Mouse (Mus musculus) Patski (cell line): ENCODE results near the gene Rab7b. TPM values are rescaled to one million over a fixed set of nuclear protein-coding genes. Genes with fewer than 3 reads are reported as not detected.

Experiments used
- ATAC-seq: fragments of 100-300 bp; one replicate; pipeline ENCODE4 v1.8.0; 2021
- CTCF ChIA-PET: fragments of 350-600 bp; sonication (Branson Sonifier 250); formaldehyde crosslinking; loops from one replicate; lab custom pipeline; 2022; ENCODE audit warnings: inconsistent platforms; lab: Charles Lee
- POLR2A ChIA-PET: fragments of 350-600 bp; sonication (Branson Sonifier 250); formaldehyde crosslinking; loops from one replicate; lab custom pipeline; 2022; ENCODE audit warnings: antibody characterized with exemption, inconsistent platforms; lab: Charles Lee
- DNase-seq: peaks from one replicate; pipeline ENCODE4 v3.0.0-alpha.2; 2011; ENCODE audit warnings: low read depth, low spot score
- H3K27me3 ChIP-seq: fragments of 371-371 bp; one replicate; pipeline ENCODE4 v1.5.1; 2021
- CTCF ChIP-seq: fragments of 100-300 bp; IDR thresholded peaks from one replicate; pipeline ENCODE4 v1.5.1; 2021
- in situ Hi-C: fragments of 300-500 bp; cut with MboI; formaldehyde crosslinking; loops from 3 replicates; pipeline ENCODE4 v1.11.1; 2018; ENCODE audit warnings: low pct_unique_long_range_greater_than_20kb, mixed read lengths
- polyA plus RNA-seq: library from polyadenylated mRNA; unstranded; gene quantifications from one replicate; pipeline ENCODE4 v1.2.3, GENCODE M21; 2021

Gene Rab7b
- polyA plus RNA-seq, 1 experiment from 2014 or later: 0.82 TPM

DNA sequence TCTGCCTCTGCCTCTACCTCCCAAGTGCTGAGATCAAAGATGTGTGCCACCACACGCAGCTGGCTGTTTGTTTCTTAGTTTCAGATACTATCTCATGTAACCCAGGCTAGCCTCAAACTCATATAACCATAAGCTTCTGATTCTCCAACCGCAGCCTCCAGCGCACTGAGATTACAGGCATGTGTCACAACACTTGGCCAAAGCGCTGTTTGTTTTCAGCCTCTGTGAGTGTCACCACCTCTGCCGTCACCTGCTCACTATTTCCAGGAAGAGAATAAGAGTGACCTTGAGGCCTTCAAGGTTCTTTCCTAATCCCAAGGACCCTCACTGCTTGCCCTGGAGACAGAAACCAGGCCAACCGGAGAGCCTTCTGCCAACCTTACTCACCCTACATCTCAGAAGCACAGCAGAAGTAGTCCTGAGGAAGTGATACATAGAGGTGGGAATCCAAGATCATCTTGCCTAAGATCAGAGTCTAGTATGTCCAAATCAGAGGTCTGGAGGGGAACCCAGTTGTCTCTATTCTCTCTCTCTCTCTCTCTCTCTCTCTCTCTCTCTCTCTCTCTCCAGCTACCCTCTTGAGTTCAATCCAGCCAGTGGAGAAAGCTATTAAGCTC, 46.3 kb downstream of the Rab7b start:
- ChIA-PET POLR2A (no interaction called here), CTCF (interaction anchor here (1.2 kb wide), 1 partner anchor 22 kb away, joined by 3 read pairs; no protein-coding TSS in a partner anchor)
- no peak for DNase-seq
- no peaks in the 10 kb centered on the region for H3K27me3 ChIP-seq
- TF ChIP-seq CTCF: no peak
- in situ Hi-C loops: loop anchor here (25.0 kb wide), 1 partner anchor 553 kb away; the partner anchor contains the start of gene Klhdc8a
- ATAC-seq: no peak

GRCm38 (mm10) chr1:131736494-131736893, 48.0 kb downstream of the Rab7b start:
- no peak for TF ChIP-seq CTCF
- in situ Hi-C loops: loop anchor here (25.0 kb wide), 1 partner anchor 551 kb away; the partner anchor contains the start of gene Klhdc8a
- ATAC-seq: no peak

GRCm38 (mm10) chr1:131737269-131737668, 48.8 kb downstream of the Rab7b start:
- ChIA-PET CTCF (interaction anchor here (0.7 to 1.9 kb wide), 4 partner anchors 15 to 27 kb away, joined by 3 to 9 read pairs (median 3); no protein-coding TSS in a partner anchor), POLR2A (no interaction called here)
- in situ Hi-C loops: loop anchor here (25.0 kb wide), 1 partner anchor 550 kb away; the partner anchor contains the start of gene Klhdc8a

More at GRCm38 (mm10) chr1:131736494-131736893, 48.0 kb downstream of the Rab7b start:
- H3K27me3 ChIP-seq: no peaks in the 10 kb centered on the region
- ChIA-PET CTCF (interaction anchor here (1.0 to 1.9 kb wide), 4 partner anchors 9 to 24 kb away, joined by 3 to 9 read pairs (median 4); no protein-coding TSS in a partner anchor), POLR2A (interaction anchor here (0.6 kb wide), 1 partner anchor 11 kb away, joined by 9 read pairs; no protein-coding TSS in a partner anchor)
- no peak for DNase-seq

DNA sequence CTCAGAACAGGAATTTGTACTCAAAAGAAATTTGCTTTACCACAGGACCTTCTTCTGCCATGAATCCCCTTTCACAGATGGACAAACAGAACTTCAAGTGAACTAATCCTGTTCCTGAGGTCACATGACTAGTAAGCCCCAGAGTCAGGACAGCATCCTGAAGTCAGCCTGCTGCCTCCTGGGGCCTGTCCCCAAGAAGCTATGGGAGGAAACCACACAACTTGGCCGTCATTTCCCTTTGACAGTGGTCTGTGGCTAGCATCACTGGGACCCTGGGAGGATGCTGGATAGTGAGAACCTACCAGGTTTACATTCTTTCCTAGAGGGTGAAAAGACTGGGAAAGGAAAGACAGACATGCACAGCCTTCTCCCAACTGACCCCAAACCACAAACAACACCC, 50.3 kb downstream of the Rab7b start:
- DNase-seq: no peak
- no peak for TF ChIP-seq CTCF
- ChIA-PET POLR2A (no interaction called here), CTCF (interaction anchor here (1.3 kb wide), 1 partner anchor 18 kb away, joined by 3 read pairs; no protein-coding TSS in a partner anchor)
- in situ Hi-C loops: loop anchor here (25.0 kb wide), 1 partner anchor 549 kb away; the partner anchor contains the start of gene Klhdc8a
- ATAC-seq: no peak
- peaks cover 12% of the 10 kb centered on the region for H3K27me3 ChIP-seq

More at GRCm38 (mm10) chr1:131737269-131737668, 48.8 kb downstream of the Rab7b start:
- no peak for TF ChIP-seq CTCF
- ATAC-seq: peak; percentile 88
- DNase-seq: peak; percentile 95
- H3K27me3 ChIP-seq: peaks cover 1% of the 10 kb centered on the region

- peaks cover 12% of the 10 kb centered on the region for H3K27me3 ChIP-seq
- ATAC-seq: no peak
- no peak for DNase-seq
- TF ChIP-seq CTCF: no peak
- in situ Hi-C loops: loop anchor here (25.0 kb wide), 1 partner anchor 548 kb away; the partner anchor contains the start of gene Klhdc8a
- POLR2A ChIA-PET: no interaction called here
- CTCF ChIA-PET: interaction anchor here (0.6 to 1.5 kb wide), 4 partner anchors 17 to 38 kb away, joined by 3 read pairs; no protein-coding TSS in a partner anchor
Observed at GRCm38 (mm10) chr1:131739481-131740160, 51.1 kb downstream of the Rab7b start.

- no peak for TF ChIP-seq CTCF
- H3K27me3 ChIP-seq: peaks cover 12% of the 10 kb centered on the region
- CTCF ChIA-PET: no interaction called here
- in situ Hi-C loops: loop anchor here (25.0 kb wide), 1 partner anchor 543 kb away; the partner anchor contains the start of gene Klhdc8a
- POLR2A ChIA-PET: no interaction called here
- ATAC-seq (no peak), DNase-seq (no peak)
Observed at GRCm38 (mm10) chr1:131743868-131744464, 55.5 kb downstream of the Rab7b start, which contains the start of gene Slc26a9. Slc26a9 (plus strand) TSS chr1:131744022.

- in situ Hi-C loops: loop anchor here (25.0 kb wide), 1 partner anchor 542 kb away; the partner anchor contains the start of gene Klhdc8a
- H3K27me3 ChIP-seq: peaks cover 12% of the 10 kb centered on the region
- TF ChIP-seq CTCF: no peak
- ATAC-seq: no peak
- POLR2A ChIA-PET: no interaction called here
- DNase-seq: no peak
- CTCF ChIA-PET: no interaction called here
Observed at GRCm38 (mm10) chr1:131745391-131745790, 56.9 kb downstream of the Rab7b start.

DNA sequence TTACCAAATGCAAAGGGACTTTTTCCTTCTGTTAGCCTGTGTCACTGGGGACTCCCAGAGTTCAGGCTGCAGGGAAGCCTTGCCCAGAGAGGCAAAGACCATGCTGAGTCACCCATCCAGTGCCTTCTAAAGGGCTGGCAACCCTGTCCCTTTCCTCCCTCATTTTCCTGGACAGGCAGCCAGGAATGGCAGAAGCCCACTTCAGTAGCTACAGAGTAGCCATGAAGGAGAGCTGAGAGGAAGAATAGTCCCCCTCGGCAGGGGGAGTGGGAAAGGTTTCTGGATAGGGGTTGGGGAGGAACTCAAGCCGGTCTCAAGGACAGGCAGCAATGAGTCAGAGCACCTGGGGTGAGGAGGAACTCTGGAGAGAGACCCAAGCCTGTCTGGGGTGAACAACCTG, 59.3 kb downstream of the Rab7b start:
- TF ChIP-seq CTCF: no peak
- POLR2A ChIA-PET: interaction anchor here (0.7 kb wide), 1 partner anchor 11 kb away, joined by 9 read pairs; no protein-coding TSS in a partner anchor
- CTCF ChIA-PET: interaction anchor here (1.9 kb wide), 1 partner anchor 35 kb away, joined by 5 read pairs; no protein-coding TSS in a partner anchor
- peaks cover 6% of the 10 kb centered on the region for H3K27me3 ChIP-seq
- in situ Hi-C loops: loop anchor here (25.0 kb wide), 1 partner anchor 540 kb away; the partner anchor contains the start of gene Klhdc8a
- DNase-seq (no peak), ATAC-seq (no peak)

- CTCF ChIA-PET: interaction anchor here (1.6 kb wide), 1 partner anchor 26 kb away, joined by 3 read pairs; no protein-coding TSS in a partner anchor
- TF ChIP-seq CTCF: no peak
- DNase-seq (no peak), ATAC-seq (peak; percentile 28)
- in situ Hi-C loops: loop anchor here (25.0 kb wide), 1 partner anchor 539 kb away; the partner anchor contains the start of gene Klhdc8a
- POLR2A ChIA-PET: interaction anchor here (1.0 kb wide), 1 partner anchor 18 kb away, joined by 3 read pairs; no protein-coding TSS in a partner anchor
- no peaks in the 10 kb centered on the region for H3K27me3 ChIP-seq
Observed at GRCm38 (mm10) chr1:131748636-131749035, 60.1 kb downstream of the Rab7b start.
